Mouse (Mus musculus) forebrain, embryonic 11.5 days (tissue): ENCODE data around the gene Catsperz. TPM values are rescaled to one million over a fixed set of nuclear protein-coding genes. Genes with fewer than 3 reads are reported as not detected.
"Not testable (repeated sequence)": the region's sequence is repeated elsewhere in the genome, so short reads cannot be mapped to it uniquely, and the experiment has no call there.

Source experiments
- ATAC-seq: fragments of 200-750 bp; cut with Nextera tagmentation; replicated peaks from 2 replicates; pipeline ENCODE4 v1.8.0; 2017; ENCODE audit warnings: moderate TSS enrichment; ENCODE audit not compliant: low FRiP score
- DNase-seq: peaks from one replicate; pipeline ENCODE4 v3.0.0-alpha.2; 2017; ENCODE audit warnings: low spot score
- H3K27ac ChIP-seq: fragments of 300-500 bp; sonication (generic); 2 replicates; pipeline ENCODE4 v1.5.1; 2014; ENCODE audit warnings: low read depth, low read length
- H3K27me3 ChIP-seq: fragments of 300-500 bp; sonication (generic); 2 replicates; pipeline ENCODE4 v1.6.1; 2014; ENCODE audit warnings: mild to moderate bottlenecking, low read length, mixed read lengths; ENCODE audit not compliant: control insufficient read depth, insufficient read depth
- H3K36me3 ChIP-seq: fragments of 300-500 bp; sonication (generic); 2 replicates; pipeline ENCODE4 v1.6.1; 2014; ENCODE audit warnings: mild to moderate bottlenecking, low read length, moderate library complexity, mixed read lengths; ENCODE audit not compliant: control insufficient read depth, insufficient read depth
- H3K4me1 ChIP-seq: fragments of 300-500 bp; sonication (generic); replicated peaks from 2 replicates; pipeline ENCODE4 v1.6.1; 2014; ENCODE audit warnings: low read length, mixed read lengths; ENCODE audit not compliant: control insufficient read depth, insufficient read depth
- H3K4me2 ChIP-seq: fragments of 300-500 bp; sonication (generic); 2 replicates; pipeline ENCODE4 v1.6.1; 2014; ENCODE audit warnings: low read depth, mild to moderate bottlenecking, low read length, moderate library complexity, mixed read lengths; ENCODE audit not compliant: severe bottlenecking
- H3K4me3 ChIP-seq: fragments of 300-500 bp; sonication (generic); 2 replicates; pipeline ENCODE4 v1.5.1; 2014; ENCODE audit warnings: low read depth, low read length
- H3K9ac ChIP-seq: fragments of 300-500 bp; sonication (generic); 2 replicates; pipeline ENCODE4 v1.6.1; 2014; ENCODE audit warnings: low read length
- H3K9me3 ChIP-seq: fragments of 300-500 bp; sonication (generic); 2 replicates; pipeline ENCODE4 v1.6.1; 2016; ENCODE audit warnings: low read length, mixed read lengths; ENCODE audit not compliant: control insufficient read depth
- WGBS: fragments of 180-500 bp; shearing (Covaris S2); extraction: QIAGEN DNeasy Blood & Tissue Kit; methylation state at CpG from one replicate; pipeline ENCODE4 v1.1.7; 2014; 5-methylcytosine and 5-hydroxymethylcytosine counted together
- polyA plus RNA-seq: library from polyadenylated mRNA; unstranded; fragments of >200 nt; fragmentation: Nextera tagmentation; extraction: Ambion mirVana; gene quantifications from 2 replicates; pipeline ENCODE4 v1.2.1, GENCODE M21; 2014

Catsperz gene
- polyA plus RNA-seq, 1 experiment from 2014 or later = not detected

DNA sequence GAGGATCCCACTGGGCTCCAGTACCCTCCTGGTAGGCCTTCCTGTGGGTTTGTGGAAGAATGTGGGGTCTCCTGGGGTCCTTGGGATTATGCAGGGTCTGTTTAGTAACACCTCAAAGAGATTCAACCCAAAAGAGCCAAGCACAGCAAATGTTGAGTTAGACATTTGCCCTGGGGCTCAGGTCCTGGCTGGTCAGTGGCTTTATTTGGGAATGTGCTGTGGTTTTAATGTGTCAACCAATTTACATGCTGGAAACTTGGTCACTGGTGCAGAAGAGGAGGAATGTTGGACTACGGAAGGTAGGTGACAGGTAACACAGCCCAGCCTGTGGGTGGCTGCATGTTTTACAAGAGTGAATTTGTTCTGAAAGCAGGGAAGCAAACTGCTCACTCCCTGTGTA is 22.1 kb downstream of the Catsperz start:
- H3K4me3 ChIP-seq = no peak overlapping the region
- H3K9ac ChIP-seq = no peak overlapping the region
- peaks cover 4% of the 10 kb centered on the region for H3K36me3 ChIP-seq
- no peak overlapping the region for H3K27ac ChIP-seq
- 97% methylated on average over 1 of the region's 1 CpGs for WGBS
- peaks cover 2% of the 10 kb centered on the region; the same call in 1 of the 2 replicates for H3K4me1 ChIP-seq
- DNase-seq (no peak), ATAC-seq (no peak)
- no peaks in the 10 kb centered on the region for H3K9me3 ChIP-seq
- H3K27me3 ChIP-seq = no peaks in the 10 kb centered on the region
- no peak overlapping the region for H3K4me2 ChIP-seq

DNA sequence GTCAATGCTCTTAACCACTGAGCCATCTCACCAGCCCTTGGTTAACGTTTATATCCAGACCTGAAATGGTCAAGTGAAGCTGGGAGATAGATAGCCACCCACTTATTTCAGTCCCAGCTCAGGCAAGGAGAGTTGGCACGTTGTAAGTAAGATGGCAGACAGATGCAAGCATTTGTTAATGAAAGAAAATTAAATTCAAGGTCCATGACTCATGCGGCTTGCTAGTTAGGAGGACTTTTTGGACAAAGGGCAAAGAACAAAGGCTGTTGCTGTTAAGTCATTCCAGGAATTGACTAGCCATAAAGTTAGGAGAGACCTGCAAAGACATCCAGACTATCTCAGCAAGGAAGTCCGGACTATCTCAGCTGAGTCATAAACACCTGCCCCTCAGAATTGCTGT is 25.5 kb downstream of the Catsperz start:
- H3K4me1 ChIP-seq = no peaks in the 10 kb centered on the region
- H3K4me3 ChIP-seq = no peak overlapping the region
- no peaks in the 10 kb centered on the region for H3K9me3 ChIP-seq
- H3K4me2 ChIP-seq = no peak overlapping the region
- H3K27me3 ChIP-seq = no peaks in the 10 kb centered on the region
- H3K9ac ChIP-seq = no peak overlapping the region
- no peak overlapping the region for H3K27ac ChIP-seq
- no peak for ATAC-seq
- H3K36me3 ChIP-seq = no peaks in the 10 kb centered on the region
- no peak for DNase-seq
- 89% methylated on average over 4 of the region's 4 CpGs for WGBS

GRCm38 (mm10) chr19:6895608-6896305 is 29.4 kb downstream of the Catsperz start:
- ATAC-seq = not testable (repeated sequence)

DNA sequence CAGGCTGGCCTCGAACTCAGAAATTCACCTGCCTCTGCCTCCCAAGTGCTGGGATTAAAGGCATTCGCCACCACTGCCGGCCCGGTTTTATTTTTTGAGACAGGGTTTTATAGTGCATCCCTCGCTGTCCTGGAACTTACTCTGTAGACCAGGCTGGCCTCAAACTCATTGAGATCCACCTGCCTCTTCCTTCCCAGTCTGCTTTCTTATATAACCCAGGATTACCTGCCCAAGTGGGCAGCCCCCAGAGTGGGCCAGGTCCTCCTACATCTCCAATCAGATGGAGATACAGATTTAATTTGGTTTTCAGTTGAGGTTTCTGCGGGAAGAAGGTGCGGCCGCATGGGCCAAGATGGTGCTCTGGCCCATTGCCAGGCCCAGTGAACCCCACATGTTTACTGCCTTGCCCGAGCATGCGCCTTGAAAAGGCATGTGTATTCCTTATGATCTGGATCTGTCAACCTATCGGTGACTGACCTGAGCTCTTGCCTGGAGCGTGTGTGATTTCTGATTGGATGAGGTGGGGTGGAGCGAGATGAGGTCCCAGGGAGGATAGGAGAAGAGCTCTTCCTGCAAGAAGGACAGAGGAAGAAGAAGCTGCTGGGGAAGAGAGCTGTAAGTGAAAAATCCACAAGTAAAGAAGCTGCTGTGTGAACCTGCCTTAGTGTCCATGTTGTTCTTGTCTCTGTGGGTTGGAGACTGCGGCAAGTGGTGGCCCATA is 31.3 kb downstream of the Catsperz start:
- Histone ChIP-seq H3K9ac (no peak overlapping the region), H3K4me2 (no peak overlapping the region), H3K27ac (no peak overlapping the region), H3K9me3 (no peaks in the 10 kb centered on the region), H3K27me3 (no peaks in the 10 kb centered on the region), H3K4me1 (no peaks in the 10 kb centered on the region), H3K36me3 (no peaks in the 10 kb centered on the region), H3K4me3 (no peak overlapping the region)
- ATAC-seq (no peak), DNase-seq (peak; percentile 30)
- 94% methylated on average over 14 of the region's 14 CpGs for WGBS

More at GRCm38 (mm10) chr19:6895608-6896305, 29.4 kb downstream of the Catsperz start:
- not testable (repeated sequence) for H3K27me3 ChIP-seq, H3K36me3 ChIP-seq, H3K4me3 ChIP-seq, H3K4me1 ChIP-seq, H3K9me3 ChIP-seq, H3K9ac ChIP-seq, H3K27ac ChIP-seq, H3K4me2 ChIP-seq
- peak; percentile 20 for DNase-seq
- 89% methylated on average over 18 of the region's 18 CpGs for WGBS

DNA sequence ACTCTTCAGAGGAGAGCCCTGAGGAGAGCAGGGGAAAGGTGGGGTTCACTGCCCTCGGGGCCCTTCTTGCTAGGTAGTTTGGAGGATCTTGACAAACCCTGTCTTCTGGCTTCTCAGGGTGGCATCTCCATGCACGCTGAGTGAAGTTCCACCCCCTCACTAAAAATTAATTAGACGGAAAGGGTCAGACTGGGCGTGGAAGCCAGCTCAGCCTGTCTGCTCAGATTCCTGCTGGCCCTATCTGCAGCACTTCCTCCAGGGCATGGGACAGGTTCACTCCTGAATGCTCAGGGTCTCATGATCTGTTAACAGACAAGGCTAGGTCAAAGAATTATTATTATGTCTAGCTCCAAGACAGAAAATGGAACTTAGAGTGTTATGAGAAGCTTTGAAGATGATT is 32.7 kb downstream of the Catsperz start:
- H3K27ac ChIP-seq = no peak overlapping the region
- no peak overlapping the region for H3K9ac ChIP-seq
- no peaks in the 10 kb centered on the region for H3K9me3 ChIP-seq
- ATAC-seq = no peak
- H3K4me1 ChIP-seq = no peaks in the 10 kb centered on the region
- no peak for DNase-seq
- H3K4me3 ChIP-seq = no peak overlapping the region
- no peaks in the 10 kb centered on the region for H3K36me3 ChIP-seq
- no peak overlapping the region for H3K4me2 ChIP-seq
- WGBS = 79% methylated on average over 4 of the region's 4 CpGs
- no peaks in the 10 kb centered on the region for H3K27me3 ChIP-seq

GRCm38 (mm10) chr19:6877965-6878364 is 47.2 kb downstream of the Catsperz start:
- Histone ChIP-seq H3K36me3 (no peaks in the 10 kb centered on the region), H3K4me1 (no peaks in the 10 kb centered on the region), H3K4me3 (no peak overlapping the region), H3K4me2 (no peak overlapping the region), H3K27me3 (no peaks in the 10 kb centered on the region), H3K27ac (no peak overlapping the region), H3K9me3 (no peaks in the 10 kb centered on the region; the same call in 1 of the 2 replicates), H3K9ac (no peak overlapping the region)
- DNase-seq (no peak), ATAC-seq (no peak)
- WGBS = 86% methylated on average over 4 of the region's 4 CpGs

- H3K27me3 ChIP-seq = no peaks in the 10 kb centered on the region
- no peak for DNase-seq
- H3K36me3 ChIP-seq = no peaks in the 10 kb centered on the region
- no peak overlapping the region for H3K4me3 ChIP-seq
- no peak overlapping the region for H3K27ac ChIP-seq
- H3K9me3 ChIP-seq = no peaks in the 10 kb centered on the region; the same call in 1 of the 2 replicates
- no peak overlapping the region for H3K9ac ChIP-seq
- ATAC-seq = no peak
- H3K4me1 ChIP-seq = no peaks in the 10 kb centered on the region
- H3K4me2 ChIP-seq = no peak overlapping the region
These were observed 48.4 kb downstream of the Catsperz start for GRCm38 (mm10) chr19:6876799-6877198.

DNA sequence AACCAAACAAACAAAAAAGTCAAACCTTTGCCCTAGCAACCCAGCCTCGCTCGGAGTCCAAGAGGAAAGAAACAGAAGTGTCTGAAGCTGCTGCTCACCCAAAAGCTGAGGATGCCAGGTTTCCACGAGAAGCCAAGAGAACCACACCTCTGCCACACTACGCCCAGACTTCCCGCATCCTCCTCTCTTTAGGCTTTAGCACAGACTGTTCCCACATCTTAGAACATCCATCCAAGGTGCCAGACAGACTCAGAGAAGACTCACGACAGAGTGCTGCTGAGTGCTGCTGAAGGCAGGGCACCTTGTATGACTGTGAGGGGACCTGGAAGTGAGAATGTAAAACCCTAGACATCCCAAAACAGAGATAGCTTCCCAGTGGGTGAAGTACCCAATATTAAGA is 49.3 kb downstream of the Catsperz start:
- H3K4me3 ChIP-seq = no peak overlapping the region
- H3K27me3 ChIP-seq = no peaks in the 10 kb centered on the region
- H3K4me1 ChIP-seq = no peaks in the 10 kb centered on the region
- H3K36me3 ChIP-seq = no peaks in the 10 kb centered on the region
- ATAC-seq (no peak), DNase-seq (no peak)
- no peak overlapping the region for H3K4me2 ChIP-seq
- H3K9me3 ChIP-seq = no peaks in the 10 kb centered on the region; the same call in 1 of the 2 replicates
- WGBS = 85% methylated on average over 6 of the region's 6 CpGs
- H3K9ac ChIP-seq = no peak overlapping the region
- H3K27ac ChIP-seq = no peak overlapping the region

DNA sequence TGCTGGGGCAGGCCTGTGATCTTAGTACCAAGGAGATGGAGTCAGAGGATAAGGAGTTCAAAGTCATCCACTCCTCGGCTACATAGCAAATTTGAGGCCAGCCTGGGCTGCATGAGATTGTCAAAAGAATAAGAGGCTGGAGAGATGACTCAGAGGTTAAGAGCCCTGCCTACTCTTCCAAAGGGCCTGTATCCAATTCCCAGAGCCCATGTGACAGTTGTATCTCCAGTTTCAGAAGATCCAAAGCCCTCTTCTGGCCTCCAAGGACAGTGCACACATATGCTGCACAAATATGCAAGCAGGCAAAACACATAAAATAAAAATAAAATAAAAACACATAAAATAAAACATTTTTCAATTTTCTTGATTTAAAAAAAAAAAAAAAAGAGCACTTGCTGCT is 50.9 kb downstream of the Catsperz start:
- DNase-seq (no peak), ATAC-seq (no peak)
- H3K4me3 ChIP-seq = no peak overlapping the region
- H3K9me3 ChIP-seq = no peaks in the 10 kb centered on the region
- H3K27ac ChIP-seq = no peak overlapping the region
- WGBS = 71% methylated on average over 1 of the region's 1 CpGs
- no peaks in the 10 kb centered on the region for H3K4me1 ChIP-seq
- no peaks in the 10 kb centered on the region for H3K27me3 ChIP-seq
- no peaks in the 10 kb centered on the region for H3K36me3 ChIP-seq
- no peak overlapping the region for H3K4me2 ChIP-seq
- no peak overlapping the region for H3K9ac ChIP-seq
